Mouse (Mus musculus) adrenal gland, adult (tissue): ENCODE measurements around the gene Cabin1.

Experiments
- DNase-seq, 2 experiments: peaks; one replicate each; pipeline ENCODE4 v3.0.0; 2022 to 2023; ENCODE audit warnings: low spot score in 1 of 2; ENCODE audit not compliant: inconsistent age in 2 of 2

Cabin1 gene

DNA sequence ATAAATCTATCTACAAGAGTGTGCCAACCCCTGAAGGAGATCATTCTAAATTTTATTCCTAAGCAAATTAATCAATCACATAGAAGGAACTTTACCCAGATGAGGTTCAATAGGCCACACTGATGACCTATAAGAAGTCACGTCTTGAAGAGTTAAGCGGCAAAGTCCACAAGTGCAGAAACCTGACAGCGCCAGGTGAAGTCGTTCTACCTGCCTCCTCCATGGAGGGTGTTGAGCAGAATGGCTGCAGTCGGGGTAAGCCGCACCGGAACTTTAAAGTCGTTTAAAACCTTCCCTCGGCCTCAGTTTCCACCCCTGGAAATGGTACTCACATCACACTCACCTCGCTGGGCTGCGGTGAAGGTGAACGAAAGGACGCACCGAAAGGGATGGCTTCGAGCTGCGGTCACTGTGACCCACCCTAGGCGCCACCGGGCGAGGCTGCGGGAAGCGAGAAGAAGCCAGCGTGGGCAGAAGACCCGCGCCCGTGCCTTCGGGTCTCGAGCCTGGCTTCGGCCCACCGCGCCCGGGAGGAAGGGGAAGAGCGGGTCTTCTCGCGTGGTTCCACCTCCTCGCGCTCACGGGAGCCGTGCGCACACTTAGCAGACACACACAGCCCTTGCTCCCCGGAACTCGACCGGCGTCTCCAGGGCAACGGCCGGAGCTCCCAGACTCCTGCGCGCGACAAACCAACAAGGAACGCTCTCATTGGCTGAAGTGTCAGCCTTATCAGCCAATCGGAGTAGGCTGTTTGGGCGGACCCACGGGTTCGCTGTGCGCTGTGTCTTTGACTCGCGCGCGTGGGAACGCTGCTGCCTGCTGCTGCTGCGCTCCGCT is at the start of gene Cabin1:
TSS of gene Cabin1 (minus strand) at position 660 of the 837 bp plus-strand sequence.
- peak; percentile 97 to 99 for DNase-seq

DNA sequence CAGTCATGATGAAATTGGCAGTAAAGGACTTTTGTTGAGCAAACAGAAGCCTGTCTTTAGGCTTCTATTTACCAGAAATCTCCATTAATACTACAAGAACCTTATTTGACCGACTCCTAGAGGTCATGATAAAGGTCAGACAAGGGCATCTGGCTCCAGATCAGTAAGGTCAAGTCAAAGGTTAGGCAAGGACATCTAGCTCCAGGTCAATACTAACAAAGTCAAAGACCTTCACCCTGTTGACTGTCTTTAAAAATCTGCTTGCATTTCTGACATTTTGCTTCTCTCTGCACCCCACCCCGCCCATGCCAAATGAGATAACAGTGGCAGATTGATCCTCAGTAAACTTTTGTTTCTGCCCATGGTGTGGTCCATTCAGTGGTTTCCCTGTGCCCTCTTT is 40.1 kb upstream of the Cabin1 start:
- DNase-seq, result no peak

DNA sequence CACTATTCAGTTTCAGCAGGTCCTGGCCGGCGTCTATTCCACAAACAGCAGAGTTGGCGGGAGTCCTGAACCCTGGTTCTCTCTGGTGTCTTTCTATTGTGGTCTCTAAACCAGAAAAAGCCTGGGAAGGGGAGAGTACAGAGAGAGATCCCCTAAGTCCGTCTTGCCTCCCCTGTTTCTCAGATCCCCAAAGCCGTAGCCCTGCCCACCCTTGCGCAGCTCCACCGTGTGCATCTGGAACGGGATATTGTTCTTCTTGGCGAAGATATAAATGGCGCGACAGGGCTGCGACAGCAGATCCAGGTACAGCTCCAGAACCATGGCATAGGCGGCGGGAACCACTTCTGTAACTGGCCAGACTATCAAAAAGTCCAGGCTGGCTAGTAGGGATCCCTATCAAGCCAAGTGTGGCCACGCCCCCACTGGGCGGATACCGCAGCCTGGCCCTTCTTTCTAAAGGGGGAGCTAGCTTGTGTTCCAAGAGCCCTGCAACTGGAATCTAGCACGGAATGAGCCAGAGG is 34.1 kb upstream of the Cabin1 start, which contains the start of gene Gstt1:
TSS of gene Gstt1 (minus strand) at position 409 of the 521 bp plus-strand sequence.
- peak; percentile 78 to 90 for DNase-seq

DNA sequence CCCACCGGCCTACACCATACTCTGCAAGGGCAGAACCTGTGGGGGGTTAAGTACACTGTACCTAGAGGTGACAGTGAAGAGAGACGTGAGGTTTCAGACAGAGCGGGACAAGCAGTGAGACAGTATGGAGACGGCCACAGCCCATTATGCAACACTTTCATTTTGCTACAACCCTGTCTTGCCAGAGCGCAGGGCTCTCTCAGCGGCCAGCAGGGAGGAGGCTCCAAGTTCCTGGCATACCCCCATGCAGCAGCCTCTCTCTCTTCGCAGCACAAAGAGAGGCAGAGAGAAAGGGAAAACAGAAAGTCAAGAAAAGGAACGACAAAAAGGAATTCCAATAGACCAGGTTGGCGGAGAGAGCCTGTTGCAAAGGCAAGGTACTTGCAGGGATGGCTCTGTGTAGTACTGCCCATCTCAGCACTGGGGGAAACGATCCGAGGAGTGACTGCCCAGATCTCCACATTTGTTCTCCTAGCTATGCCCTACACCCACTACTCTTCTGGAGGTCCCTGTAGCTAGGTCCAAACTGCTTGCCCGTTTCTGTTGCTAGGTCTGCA is 33.6 kb upstream of the Cabin1 start:
- DNase-seq, result peak; percentile 71 to 88

DNA sequence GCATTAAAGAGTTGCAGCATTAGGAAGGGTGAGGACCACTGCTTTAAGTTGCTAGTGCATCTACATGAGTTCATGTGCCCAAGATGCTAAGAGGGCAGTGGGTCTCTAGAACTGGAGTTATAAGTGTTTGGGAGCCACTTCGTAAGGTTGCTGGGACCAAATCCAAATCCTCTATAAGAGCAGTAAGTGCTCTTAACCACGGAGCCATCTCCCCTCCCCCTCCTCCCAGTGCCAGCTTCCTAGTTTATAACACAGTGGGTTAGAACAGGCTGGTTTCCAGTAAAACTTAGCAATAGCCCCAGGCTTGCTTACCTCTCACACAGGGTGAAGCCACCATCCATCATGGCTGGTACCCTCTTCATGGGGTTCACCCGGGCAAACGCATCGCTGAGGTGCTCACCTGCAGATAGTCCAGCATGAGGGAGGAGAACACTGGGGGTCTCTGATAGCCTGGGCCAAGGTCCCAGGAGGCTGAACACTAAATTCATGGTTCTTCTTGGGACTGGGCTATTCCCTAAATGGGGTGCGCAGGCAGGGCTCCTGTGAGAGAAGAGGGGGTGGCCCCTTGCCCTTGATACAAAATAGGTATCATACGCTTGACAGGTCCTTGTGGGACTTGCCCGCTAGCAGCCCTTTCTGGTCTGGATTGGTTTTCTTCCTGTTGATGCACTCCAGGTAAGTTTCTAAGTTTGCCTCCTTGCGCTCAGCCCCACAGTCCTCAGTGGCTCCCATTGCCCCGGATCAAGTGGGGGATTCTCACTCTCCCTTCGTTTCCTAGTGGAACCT is 32.8 kb upstream of the Cabin1 start:
- DNase-seq, result peak in 1 of 2 experiments; percentile 52

DNA sequence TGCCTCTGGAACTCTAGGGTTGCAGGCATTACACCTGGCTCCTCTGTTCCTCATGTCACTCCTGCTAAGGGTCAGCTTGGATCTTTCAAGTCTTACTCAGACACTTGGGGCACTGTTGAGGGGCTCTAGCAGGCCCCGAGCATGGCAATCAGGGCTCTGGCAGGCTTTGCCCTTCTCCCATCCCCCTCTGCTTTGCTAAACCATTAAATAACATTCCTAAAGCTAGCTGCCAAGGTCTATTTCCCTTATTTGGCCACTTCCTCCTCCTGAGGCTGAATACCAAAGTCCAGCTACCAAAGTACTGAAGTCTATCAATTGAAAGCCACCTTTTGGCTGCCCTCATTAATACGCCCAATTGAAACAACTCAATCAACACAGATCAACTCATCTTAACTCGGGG is 30.7 kb upstream of the Cabin1 start:
- DNase-seq, result peak; percentile 46 to 77

DNA sequence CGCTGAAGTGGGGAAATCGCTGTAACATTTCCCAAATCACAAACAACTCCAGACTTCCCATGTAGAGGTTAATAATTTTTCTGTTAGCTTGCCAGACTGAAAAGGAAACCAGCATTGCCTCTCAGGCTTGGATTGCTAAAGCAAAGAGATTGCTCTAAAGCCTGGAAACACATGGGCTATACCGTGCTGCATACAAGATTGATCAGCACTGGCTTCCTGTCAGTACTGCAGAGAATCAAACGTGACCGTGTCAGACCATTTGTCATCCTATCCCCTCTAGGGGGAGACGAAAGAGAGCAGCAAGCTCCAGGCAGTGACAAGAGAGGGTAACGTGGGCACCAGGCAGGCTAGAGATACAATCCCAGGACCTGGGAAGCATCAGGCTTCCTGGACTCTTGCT is 26.6 kb upstream of the Cabin1 start:
- DNase-seq, result no peak

DNA sequence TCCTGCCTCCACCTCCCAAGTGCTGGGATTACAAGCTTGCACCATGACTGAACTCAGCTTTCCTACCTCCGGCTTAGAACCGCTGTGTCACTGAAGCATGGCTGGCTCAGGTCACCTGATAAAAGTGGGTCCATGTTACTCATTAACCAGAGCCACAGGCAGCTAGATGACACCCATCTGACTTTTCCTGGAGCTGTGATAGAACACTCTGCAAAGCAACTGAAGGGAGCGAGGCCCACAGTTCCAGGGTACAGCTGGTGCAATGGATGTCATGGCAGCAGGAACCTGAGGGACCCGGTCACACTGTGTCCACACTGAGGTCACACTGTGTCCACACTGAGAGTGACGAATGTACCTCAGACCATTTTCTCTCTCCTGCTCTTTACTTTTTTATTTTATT is 25.7 kb upstream of the Cabin1 start:
- DNase-seq, result no peak

DNA sequence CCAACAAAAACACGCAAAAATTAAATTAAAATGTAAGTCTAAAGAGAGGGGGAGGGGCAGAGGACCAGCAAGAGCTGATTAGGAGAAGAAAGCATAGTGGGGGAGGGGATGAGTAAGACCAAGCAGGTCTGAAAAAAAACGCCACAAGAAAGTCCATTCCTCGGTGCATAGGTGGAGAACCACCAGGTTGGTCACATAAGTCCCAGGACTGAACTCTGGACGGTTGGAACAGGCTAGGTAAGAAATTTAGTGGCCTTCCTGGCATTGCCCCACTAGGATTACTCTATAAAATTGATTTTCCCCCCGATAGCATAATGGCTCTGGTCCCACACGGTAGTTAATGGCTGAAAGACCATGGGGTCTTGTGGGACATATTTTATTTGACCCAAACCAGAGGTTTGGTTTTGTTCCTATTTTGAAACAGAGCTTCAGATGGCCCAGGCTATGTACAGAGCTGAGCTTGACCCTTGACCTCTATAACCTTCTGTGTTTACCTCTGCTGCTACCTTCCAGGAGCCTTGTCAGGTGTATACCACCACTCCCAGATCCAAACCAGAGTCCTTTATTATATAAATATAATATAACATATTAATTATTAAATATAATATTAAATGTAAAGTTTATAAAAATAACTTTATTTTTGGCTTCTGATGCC is 25.1 kb upstream of the Cabin1 start:
- no peak for DNase-seq

DNA sequence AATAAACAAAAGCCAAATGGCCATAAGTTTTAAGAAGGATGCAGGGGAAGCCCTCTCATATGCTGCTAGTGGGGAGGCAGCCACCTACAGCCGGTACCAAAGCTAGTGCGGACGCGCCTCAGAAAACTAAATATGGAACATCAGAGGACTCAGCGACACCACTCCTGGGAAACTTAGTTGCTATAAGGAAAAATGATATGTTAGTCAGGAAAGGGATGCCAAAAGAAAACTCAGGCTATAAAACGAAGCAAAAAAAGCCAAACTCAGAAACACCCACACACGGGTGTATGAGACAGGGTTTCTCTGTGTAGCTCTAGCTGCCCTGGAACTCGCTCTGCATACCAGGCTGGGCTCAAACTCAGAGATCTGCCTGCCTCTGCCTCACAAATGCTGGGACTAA is 24.1 kb upstream of the Cabin1 start:
- no peak for DNase-seq

DNA sequence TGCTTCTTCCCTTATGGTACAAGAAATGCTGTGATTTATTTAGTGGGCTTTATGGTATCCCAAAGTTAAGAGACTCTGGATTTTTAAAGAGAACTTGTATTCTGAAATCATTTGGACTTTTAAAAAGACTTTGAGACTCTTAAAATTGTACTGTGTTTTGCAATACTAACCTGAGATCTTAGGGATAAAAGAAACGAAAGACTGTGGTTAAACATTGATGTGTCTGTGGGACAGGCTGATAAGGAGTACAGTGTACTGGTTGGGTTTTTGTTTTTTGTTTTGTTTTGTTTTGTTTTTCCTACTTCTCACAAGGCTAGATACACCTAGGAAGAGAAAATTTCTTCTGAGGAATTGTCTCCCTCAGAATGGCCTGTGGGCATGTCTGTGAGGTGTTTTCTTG is 21.3 kb upstream of the Cabin1 start:
- DNase-seq, result no peak

DNA sequence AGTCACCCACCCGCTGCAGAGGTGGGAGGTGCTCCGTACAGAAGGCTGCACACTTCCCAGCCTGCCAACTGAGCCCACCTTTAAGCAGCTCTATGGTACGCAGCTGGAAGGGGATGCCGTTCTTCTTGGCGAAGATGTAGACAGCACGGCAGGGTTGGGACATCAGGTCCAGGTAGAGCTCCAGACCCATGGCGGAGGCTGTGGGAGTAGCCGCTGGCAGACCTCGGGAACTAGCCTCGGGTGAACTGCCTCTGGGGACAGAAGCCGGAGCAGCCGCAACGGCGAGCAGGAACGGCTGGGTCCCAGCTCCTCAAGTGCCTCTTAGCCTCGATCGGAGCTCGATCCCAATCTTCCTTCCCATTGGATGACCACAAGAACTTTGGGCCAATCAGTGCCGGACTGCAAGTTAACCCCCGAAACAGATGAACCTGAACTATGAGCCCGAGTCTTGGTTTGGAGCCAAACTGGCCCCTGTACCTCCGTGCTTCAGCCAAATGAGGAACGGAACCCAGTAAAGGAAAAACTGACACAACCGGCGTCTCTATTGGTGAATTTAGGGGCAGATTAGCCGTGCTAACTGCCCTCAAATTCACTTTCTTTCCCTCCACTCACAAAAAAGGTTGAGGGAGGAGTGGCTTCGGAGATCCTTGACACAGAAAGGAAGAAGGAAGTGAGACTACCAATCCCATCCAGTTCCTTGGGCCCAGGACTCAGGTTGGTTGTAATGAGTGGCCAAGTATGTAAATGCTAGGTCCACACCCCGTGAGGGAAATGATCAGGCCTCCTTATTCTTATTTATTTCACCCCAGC is 16.8 kb upstream of the Cabin1 start, which contains the start of the genes Gm20441 and Gstt3:
TSS of gene Gm20441 (minus strand) at position 186 of the 810 bp plus-strand sequence.
TSS of gene Gstt3 (minus strand) at position 646 of the 810 bp plus-strand sequence.
- DNase-seq, result peak; percentile 82 to 91

DNA sequence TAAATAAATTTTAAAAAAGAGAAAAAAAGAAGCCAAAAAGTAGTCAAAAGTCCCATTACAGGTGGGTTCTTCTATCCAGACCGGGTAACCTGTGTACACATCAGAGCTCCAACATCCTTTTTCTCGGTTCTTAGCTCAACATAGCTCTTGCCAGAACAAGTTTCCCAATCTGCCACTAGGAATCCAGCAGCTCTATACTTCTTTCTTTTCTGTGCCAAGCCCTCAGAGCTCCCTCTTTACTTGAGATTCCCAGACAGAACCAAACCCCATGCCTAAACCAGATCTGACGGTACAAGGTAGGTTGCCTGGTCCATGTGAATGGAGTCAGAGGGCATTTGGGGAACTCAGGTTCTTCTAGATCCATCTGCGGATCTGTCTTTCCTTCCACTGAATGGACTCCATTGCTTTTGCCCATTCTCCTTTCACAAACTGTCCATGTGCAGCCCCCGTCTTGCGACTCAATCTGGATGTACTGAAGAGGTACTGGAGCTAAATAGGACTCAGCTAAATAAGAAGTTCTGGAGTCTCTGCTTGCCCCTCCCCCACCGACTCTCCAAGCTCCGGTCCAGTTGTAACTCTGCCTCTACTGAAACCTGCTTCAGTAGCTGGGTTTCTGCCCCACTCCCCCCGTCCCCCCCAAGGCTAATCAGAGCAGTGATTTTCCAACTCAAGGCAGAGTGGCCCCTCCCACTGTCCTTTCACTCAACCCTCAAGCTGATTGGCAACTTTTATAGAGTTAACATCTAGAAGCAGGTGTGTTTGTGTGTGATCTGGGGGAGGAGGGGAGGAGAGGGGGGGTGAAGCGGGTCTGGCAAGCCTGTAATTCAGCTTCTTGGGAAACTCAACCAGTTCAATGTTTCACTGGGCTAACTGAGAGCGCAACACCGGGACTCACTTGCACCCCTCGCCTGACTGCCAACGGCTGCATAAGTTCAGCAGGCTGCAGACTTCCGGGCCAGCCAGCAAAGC is 15.3 kb upstream of the Cabin1 start:
- DNase-seq, result peak in 1 of 2 experiments; percentile 44

DNA sequence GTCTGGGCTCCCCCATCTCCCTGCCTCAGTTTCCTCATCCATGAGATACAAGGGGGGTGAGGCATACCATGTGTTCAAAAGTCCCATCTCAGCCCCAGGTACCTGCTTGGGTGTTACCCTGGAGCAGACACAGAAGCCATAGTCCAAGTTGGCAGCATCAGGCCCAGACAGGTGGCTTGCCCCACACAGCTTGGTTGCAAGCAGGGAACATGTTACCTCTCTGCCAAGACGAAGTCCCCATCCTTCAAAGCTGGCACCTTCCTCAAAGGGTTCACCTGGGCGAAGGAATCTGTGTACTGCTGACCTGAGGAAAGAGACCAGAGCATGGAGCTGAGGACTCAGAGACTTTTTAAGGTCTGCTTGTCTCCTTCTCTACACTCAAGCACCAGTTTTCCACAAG is 13.7 kb upstream of the Cabin1 start:
- DNase-seq, result no peak

DNA sequence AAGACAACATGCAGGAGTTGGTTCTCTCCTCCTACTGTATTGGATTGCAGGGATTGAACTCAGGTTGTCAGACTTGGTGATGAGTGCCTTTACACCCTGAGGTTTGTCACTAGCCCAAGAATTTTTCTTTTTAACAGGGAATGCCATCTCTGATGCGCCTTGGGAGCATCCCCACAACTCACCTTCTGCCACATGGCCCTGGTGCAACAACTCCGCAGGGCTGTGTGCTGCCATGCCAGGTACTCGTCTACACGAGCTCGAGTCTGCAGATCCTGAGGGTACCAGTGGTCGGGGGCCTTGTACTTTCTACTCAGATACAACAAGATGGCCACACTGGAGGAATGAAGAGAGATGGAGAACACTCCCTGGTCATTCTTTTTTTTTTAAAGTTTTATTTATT is 12.4 kb upstream of the Cabin1 start:
- no peak for DNase-seq

DNA sequence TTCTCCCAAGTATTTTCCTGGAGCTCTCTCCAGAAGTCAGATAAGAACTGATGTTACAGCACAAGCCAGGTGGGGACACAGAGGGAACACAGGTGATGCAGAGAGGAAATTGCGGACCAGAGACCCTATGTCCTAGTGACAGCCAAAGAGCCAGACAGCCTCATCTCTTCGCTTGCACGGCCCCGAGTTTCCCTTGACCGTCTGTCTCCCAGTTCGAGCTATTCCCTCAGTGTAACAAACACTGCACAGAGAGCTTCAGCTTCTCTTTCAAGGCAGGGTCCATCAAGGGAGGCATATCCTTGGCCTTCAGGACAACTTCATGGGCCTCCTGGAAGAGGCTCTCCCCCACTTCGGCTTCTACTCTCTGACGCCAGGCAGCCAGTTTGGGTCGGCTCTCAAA is 10.4 kb upstream of the Cabin1 start:
- no peak for DNase-seq

DNA sequence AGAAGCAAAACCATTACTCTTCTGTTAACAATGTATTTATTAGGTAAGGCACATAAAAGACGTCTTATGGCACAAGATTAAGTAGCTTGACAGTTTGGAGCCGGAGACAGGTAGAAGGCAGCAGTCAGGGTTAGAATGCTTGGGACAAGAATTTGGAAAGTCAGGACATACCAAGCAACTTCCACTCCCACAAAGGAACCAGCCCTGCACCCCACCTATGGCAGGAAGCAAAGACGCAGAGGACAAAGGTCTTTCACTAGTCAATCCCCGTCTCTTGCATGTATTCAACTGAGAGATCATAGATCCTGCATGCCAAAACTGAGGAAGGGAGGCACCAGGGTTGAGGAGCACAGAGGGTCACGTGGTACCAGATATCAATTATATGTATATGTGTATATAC is 10.0 kb upstream of the Cabin1 start:
- peak in 1 of 2 experiments; percentile 33 for DNase-seq

DNA sequence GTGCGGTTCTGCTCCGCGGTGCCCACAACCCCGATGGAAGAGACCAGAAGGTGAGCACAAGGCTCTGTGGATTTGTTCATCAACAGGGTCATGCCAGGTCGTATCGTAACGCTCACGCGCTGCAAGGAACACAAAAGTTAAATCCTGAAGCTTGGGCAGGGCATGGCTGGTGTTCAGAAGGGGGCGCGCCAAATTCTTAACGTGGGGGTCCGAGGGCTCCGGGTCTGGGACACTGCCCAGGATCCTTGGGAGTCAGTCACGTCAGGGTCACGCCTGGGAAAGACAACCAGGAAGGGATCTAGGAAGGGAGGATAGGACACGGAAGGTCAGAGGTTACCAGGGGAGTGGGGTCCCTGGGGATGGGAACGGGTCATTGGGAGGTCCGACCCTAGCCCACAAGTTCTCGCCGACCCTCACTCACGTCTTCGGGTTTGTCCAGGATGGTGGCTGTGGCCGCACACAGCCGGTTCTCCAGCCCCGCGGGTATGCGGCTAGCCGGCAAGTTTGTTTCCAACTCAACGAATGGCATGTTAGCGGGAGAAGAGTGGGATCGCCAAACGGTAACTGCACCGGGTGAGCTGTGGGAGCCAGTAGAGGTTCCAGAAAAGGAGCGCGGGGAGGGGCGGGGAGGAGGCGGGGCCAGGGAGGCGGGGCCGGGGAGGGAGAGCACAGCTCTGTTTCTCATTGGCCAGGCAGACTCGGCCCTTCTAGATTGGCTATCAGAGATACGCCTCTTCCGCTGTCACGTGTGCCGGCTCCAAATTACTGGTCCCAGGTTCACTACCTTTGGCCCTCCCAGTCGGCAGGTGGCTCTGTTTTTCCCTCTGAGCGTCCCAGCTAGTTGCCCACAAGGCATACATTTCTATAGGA is 8.9 kb upstream of the Cabin1 start, which contains the start of gene Ddt:
TSS of gene Ddt (minus strand) at position 620 of the 870 bp plus-strand sequence.
- peak; percentile 88 to 93 for DNase-seq
